Mouse (Mus musculus) central nervous system, embryonic 18 days (tissue): ENCODE results near the gene Izumo1r. TPM values are rescaled to one million over a fixed set of nuclear protein-coding genes. Genes with fewer than 3 reads are reported as not detected.

Experiments used
- polyA plus RNA-seq: library from polyadenylated mRNA; depleted of rRNA; stranded (reverse); fragments of >200 nt; gene quantifications from 2 replicates; pipeline ENCODE4 v1.2.3, GENCODE M21; 2012; rRNA removed

Izumo1r gene
- polyA plus RNA-seq, result 0.04 TPM in 1 of 2 replicates, not detected in the other

DNA sequence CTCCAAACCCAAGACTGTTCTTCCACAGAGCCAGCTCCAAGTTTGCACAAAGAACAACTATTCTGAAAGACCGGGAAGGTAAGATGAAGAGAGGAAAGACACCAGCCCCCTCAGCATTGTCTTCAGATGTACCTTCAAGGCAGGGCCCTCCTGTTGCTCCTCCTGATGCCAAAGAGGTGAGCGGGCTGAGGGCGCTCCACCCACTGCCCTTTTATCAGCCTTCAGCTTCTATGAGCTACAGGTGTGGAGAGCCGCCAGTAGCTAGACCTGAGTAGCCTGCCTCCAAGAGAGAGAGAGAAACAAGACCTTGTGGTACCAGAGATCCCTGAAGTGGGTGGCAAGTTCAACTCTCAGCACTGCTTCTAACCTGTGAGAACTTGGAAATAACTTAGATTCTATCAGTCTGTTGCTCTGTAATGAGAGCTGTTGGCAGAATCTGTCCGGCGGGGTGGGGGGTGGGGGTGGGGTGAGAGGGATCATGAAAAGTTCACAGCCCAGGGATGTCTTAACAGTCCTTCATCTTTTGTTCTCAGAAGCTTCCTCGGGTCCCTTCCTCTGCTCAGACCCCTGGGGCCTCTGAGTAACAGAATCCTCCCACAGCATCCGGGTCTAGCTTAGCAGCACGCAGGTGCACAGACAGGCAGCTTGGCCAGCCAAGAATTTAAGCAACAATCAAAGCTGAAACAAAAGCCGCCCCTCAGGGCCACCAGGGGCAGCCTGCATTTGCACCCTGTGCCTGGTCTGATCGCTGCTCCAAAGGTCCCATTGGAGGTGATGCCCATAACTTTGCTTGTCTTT lies at the start of gene Izumo1r:
TSS of gene Izumo1r (minus strand) at position 369 of the 798 bp plus-strand sequence.

DNA sequence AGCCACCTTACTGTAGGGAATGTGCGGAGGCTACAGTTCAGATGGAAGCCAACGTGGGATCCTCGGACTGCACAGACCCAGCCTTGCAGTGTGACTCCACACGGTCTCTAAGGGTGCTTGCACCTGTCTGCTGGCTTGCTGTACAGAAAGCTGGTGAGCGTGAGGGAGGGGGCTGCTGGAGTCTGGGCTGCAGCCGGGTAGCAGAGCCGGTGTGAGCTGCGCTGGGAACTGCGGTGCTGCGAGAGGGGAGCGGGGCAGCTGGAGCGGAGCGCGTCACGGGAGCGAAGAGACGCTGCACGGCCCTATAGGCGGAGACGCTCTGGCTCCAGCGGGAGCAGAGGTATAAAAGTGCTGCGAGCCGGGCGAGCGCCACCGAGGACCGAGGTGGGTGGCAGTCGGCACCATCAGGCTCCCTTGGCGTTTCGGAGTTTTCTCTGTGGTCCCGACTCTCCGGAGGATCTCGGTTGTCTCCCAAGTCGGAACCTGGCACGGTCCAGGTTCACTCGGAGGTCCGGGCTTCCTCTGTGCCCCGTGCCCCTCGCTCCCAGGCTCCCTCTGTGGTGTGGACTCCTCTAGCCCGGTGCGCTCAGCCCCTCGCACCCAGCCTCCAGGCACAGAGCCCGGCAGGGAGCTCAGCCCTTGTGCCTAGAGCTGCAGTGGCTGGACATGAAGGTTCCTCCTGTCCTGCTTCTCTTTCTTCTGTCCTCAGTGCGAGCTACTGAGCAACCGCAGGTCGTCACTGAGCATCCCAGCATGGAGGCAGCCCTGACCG lies 43.7 kb downstream of the Izumo1r start, which contains the start of gene Gpr83:
TSS of gene Gpr83 (plus strand) at position 343 of the 772 bp plus-strand sequence.

Other genes starting within 250 kb of the Izumo1r start
- 0.25 and 0.36 TPM in 2 replicates for gene Piwil4, start 163.2 kb downstream of the Izumo1r start, polyA plus RNA-seq
- 0.94 and 1.2 TPM in 2 replicates for gene Fut4, start 151.6 kb downstream of the Izumo1r start, polyA plus RNA-seq
- gene 1700012B09Rik, start 132.9 kb downstream of the Izumo1r start, polyA plus RNA-seq, result 0.91 and 2.0 TPM in 2 replicates
- 8.0 and 9.2 TPM in 2 replicates for gene Mre11a, start 119.3 kb downstream of the Izumo1r start, polyA plus RNA-seq
- 15.7 and 16.4 TPM in 2 replicates for gene Ankrd49, start 119.1 kb downstream of the Izumo1r start, polyA plus RNA-seq
- 3.0 and 3.3 TPM in 2 replicates for gene Gpr83, start 43.7 kb downstream of the Izumo1r start, polyA plus RNA-seq
- gene Panx1, start 141.5 kb upstream of the Izumo1r start, polyA plus RNA-seq, result 148 and 157 TPM in 2 replicates
- gene Hephl1, start 208.2 kb upstream of the Izumo1r start, polyA plus RNA-seq, result 0.03 and 0.04 TPM in 2 replicates